Mouse (Mus musculus): ENCODE results near the gene Actrt3. TPM values are rescaled to one million over a fixed set of nuclear protein-coding genes. Genes with fewer than 3 reads are reported as not detected.

The Actrt3 gene
- polyA plus RNA-seq, 2 experiments = 0.10 to 0.11 TPM

DNA sequence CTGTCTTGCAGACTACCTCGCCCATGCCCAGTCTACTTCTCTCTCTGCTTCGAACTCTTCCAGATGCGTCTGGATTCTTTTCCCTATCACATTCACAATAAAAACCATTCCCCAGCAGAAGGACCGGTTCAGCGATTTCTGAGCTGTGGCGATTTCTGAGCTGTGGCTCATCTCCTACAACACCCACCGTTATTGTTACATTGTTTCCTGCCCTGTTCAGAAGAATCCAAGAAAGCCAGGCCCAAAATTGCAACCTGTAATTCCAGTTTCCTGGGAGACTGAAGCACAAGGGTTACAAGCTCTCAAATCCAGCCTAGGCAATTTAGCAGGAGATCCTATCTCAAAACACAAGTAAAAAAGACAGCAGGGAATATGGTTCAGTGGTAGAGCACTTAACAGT is 2.5 kb downstream of the Actrt3 start:
- no peak overlapping the region for H3K4me3 ChIP-seq (replicated peaks; ENCODE audit: low read length)
- H3K9ac ChIP-seq (ENCODE audit: low read depth, low read length, severe bottlenecking) = no peak overlapping the region
- H3K27ac ChIP-seq (replicated peaks; ENCODE audit: low read depth, low read length) = no peak overlapping the region
- no peaks in the 10 kb centered on the region for H3K27me3 ChIP-seq (ENCODE audit: control insufficient read depth, insufficient read depth, low read length)
- H3K4me1 ChIP-seq (ENCODE audit: control insufficient read depth, insufficient read depth, low read length) = peaks cover 13% of the 10 kb centered on the region
- no peaks in the 10 kb centered on the region for H3K9me3 ChIP-seq (ENCODE audit: control insufficient read depth, low read length)
- ATAC-seq (ENCODE audit: low FRiP score, low read depth) (no peak), DNase-seq (ENCODE audit: low spot score) (no peak)
- H3K4me2 ChIP-seq (replicated peaks; ENCODE audit: low read depth, low read length, severe bottlenecking) = no peak overlapping the region
- no peak for TF ChIP-seq POLR2A (IDR thresholded peaks at IDR 0.05; ENCODE audit: borderline replicate concordance, extremely low read depth, insufficient read depth, insufficient read length)
- H3K36me3 ChIP-seq (ENCODE audit: control insufficient read depth, insufficient read depth, low read length) = no peaks in the 10 kb centered on the region
- 73% methylated on average over 7 of the region's 7 CpGs for WGBS

DNA sequence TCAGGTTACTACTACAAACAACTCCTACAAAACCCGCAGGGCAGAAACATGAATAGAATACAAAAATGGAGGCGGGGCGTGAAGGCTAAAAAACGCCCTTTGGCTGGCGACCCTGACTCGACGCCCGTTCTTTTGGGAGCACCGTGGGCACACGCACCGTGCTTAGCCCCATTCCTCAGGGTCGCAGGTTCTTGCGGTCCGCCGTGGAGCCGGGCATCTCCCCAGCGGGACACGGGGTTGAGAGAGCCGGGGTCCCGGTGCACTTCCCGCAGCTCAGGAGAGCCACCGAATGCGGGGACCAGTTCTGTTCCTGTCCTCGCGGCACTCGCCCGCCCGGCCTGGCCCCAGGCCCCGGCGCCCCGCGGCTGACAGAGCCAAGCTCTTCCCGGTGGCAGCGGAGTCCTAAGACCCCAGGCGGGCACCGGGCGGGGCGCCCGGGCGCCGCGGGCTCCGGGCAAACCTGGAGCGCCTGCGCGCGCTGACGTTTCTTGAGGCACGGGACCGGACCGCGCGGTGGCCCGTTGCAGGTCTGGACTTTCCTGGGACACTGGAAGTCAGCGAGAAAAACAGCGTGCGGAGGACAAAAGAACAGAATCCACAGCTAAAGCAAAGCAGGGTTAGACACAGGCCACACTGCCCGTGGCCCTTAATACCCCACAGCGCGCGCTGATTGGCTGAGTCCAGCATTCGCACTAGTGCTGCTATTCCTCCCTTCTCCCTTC is 4.5 kb downstream of the Actrt3 start:
- H3K4me1 ChIP-seq (ENCODE audit: control insufficient read depth, insufficient read depth, low read length) = peaks cover 13% of the 10 kb centered on the region
- TF ChIP-seq POLR2A (IDR thresholded peaks at IDR 0.05; ENCODE audit: borderline replicate concordance, extremely low read depth, insufficient read depth, insufficient read length) = peak; percentile 27; the same call in 1 of the 2 replicates
- peak overlapping the region; percentile 71 for H3K4me2 ChIP-seq (replicated peaks; ENCODE audit: low read depth, low read length, severe bottlenecking)
- H3K27me3 ChIP-seq (ENCODE audit: control insufficient read depth, insufficient read depth, low read length) = no peaks in the 10 kb centered on the region
- peak overlapping the region; percentile 73 for H3K4me3 ChIP-seq (replicated peaks; ENCODE audit: low read length)
- H3K27ac ChIP-seq (replicated peaks; ENCODE audit: low read depth, low read length) = peak overlapping the region; percentile 22
- ATAC-seq (ENCODE audit: low FRiP score, low read depth) (peak; percentile 70), DNase-seq (ENCODE audit: low spot score) (peak; percentile 38)
- peak overlapping the region; percentile 85 for H3K9ac ChIP-seq (ENCODE audit: low read depth, low read length, severe bottlenecking)
- H3K36me3 ChIP-seq (ENCODE audit: control insufficient read depth, insufficient read depth, low read length) = no peaks in the 10 kb centered on the region
- H3K9me3 ChIP-seq (ENCODE audit: control insufficient read depth, low read length) = no peaks in the 10 kb centered on the region
- 1% methylated on average over 61 of the region's 62 CpGs for WGBS

DNA sequence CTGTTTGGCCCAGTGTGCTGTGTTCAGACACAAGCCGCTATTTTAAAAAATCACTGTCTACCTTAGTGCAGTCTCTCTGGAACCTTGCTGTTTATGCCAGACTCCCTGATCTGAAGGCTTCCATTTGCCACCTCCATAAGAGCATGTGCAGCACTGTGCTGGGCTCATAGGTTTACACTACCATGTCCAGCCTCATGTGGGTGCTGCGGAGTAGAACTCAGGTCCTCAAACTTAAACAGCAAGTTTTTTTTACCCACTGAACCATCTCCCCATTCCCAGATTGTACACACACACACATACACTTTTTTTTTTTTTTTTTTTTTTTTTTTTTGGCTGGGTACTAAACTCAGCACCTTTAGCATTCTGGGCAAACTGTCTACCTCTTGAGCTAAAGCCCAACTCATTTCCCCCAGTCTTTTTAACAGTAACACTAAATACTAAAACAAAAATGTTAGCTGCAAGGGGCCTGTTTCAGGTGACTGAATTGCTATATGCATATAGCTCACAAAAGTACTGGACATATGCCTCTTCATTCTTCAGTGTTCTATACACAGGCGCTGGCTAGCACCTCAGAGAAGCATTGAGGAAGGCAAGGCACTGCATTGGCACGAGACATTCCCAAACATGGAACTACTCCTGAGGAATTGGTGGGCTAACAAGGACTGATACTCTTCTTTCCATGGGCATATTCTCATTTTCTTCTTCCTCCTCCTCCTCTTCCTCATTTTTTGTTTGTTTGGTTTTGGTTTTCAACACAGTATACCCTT is 5.8 kb downstream of the Actrt3 start:
- ATAC-seq (ENCODE audit: low FRiP score, low read depth) = no peak
- no peak for TF ChIP-seq POLR2A (IDR thresholded peaks at IDR 0.05; ENCODE audit: borderline replicate concordance, extremely low read depth, insufficient read depth, insufficient read length)
- H3K27ac ChIP-seq (replicated peaks; ENCODE audit: low read depth, low read length) = no peak overlapping the region
- no peaks in the 10 kb centered on the region for H3K36me3 ChIP-seq (ENCODE audit: control insufficient read depth, insufficient read depth, low read length)
- no peaks in the 10 kb centered on the region for H3K9me3 ChIP-seq (ENCODE audit: control insufficient read depth, low read length)
- 69% methylated on average over 4 of the region's 4 CpGs for WGBS
- H3K27me3 ChIP-seq (ENCODE audit: control insufficient read depth, insufficient read depth, low read length) = no peaks in the 10 kb centered on the region
- DNase-seq (ENCODE audit: low spot score) = no peak
- no peak overlapping the region for H3K4me3 ChIP-seq (replicated peaks; ENCODE audit: low read length)
- H3K9ac ChIP-seq (ENCODE audit: low read depth, low read length, severe bottlenecking) = no peak overlapping the region
- peaks cover 6% of the 10 kb centered on the region for H3K4me1 ChIP-seq (ENCODE audit: control insufficient read depth, insufficient read depth, low read length)
- H3K4me2 ChIP-seq (replicated peaks; ENCODE audit: low read depth, low read length, severe bottlenecking) = no peak overlapping the region

DNA sequence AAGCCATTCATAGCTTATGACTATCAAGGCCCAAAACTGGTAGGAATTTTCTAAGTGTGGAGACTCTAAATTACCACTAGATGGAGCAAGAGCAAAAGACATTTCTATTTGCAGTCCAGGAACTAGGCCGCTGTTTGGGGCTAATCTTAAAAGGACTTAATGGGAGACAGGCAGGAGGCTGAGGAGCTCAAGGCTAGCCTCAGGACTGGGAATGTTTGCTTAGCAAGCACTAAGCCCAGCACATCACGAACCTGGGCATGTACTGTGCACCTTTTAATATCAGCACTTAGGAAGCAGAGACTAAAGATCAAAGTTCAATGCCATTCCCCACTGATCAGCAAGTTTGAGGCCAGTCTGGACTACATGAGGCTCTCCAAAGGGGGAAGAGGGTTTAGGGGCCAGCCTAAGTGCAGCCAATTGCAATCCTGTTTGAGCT is 7.3 kb downstream of the Actrt3 start:
- no peaks in the 10 kb centered on the region for H3K36me3 ChIP-seq (ENCODE audit: control insufficient read depth, insufficient read depth, low read length)
- no peak overlapping the region for H3K9ac ChIP-seq (ENCODE audit: low read depth, low read length, severe bottlenecking)
- DNase-seq (ENCODE audit: low spot score) (peak; percentile 83), ATAC-seq (ENCODE audit: low FRiP score, low read depth) (peak; percentile 67; the same call in 1 of the 2 replicates)
- no peak overlapping the region for H3K4me2 ChIP-seq (replicated peaks; ENCODE audit: low read depth, low read length, severe bottlenecking)
- WGBS = 0% methylated on average over 2 of the region's 2 CpGs
- H3K27ac ChIP-seq (replicated peaks; ENCODE audit: low read depth, low read length) = no peak overlapping the region
- peaks cover 6% of the 10 kb centered on the region for H3K4me1 ChIP-seq (ENCODE audit: control insufficient read depth, insufficient read depth, low read length)
- H3K27me3 ChIP-seq (ENCODE audit: control insufficient read depth, insufficient read depth, low read length) = no peaks in the 10 kb centered on the region
- H3K4me3 ChIP-seq (replicated peaks; ENCODE audit: low read length) = no peak overlapping the region
- no peaks in the 10 kb centered on the region for H3K9me3 ChIP-seq (ENCODE audit: control insufficient read depth, low read length)
- no peak for TF ChIP-seq POLR2A (IDR thresholded peaks at IDR 0.05; ENCODE audit: borderline replicate concordance, extremely low read depth, insufficient read depth, insufficient read length)

DNA sequence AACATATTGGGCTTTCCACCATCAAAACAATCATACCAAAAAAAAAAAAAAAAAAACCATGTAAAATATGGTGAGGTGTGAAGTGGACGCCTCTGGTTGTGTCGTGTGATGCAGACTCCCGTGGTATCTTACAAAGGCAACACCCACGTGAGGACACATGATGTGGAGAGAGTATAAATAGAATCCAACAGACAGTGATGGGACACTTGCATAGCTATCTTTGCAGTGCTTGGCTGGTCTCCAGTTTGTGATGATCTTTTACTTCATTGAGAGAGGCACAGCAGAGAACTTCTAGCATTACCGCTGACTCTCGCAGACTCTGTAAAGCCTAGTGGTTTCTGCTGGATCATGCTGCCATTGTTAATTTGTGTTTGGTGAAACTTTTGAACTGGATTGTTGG is 10.9 kb downstream of the Actrt3 start:
- no peak for TF ChIP-seq POLR2A (IDR thresholded peaks at IDR 0.05; ENCODE audit: borderline replicate concordance, extremely low read depth, insufficient read depth, insufficient read length)
- DNase-seq (ENCODE audit: low spot score) = no peak
- H3K4me2 ChIP-seq (replicated peaks; ENCODE audit: low read depth, low read length, severe bottlenecking) = no peak overlapping the region
- H3K4me3 ChIP-seq (replicated peaks; ENCODE audit: low read length) = no peak overlapping the region
- H3K9me3 ChIP-seq (ENCODE audit: control insufficient read depth, low read length) = no peaks in the 10 kb centered on the region
- no peak for ATAC-seq (ENCODE audit: low FRiP score, low read depth)
- peaks cover 3% of the 10 kb centered on the region; the same call in 1 of the 2 replicates for H3K4me1 ChIP-seq (ENCODE audit: control insufficient read depth, insufficient read depth, low read length)
- WGBS = 82% methylated on average over 6 of the region's 6 CpGs
- no peak overlapping the region for H3K27ac ChIP-seq (replicated peaks; ENCODE audit: low read depth, low read length)
- no peaks in the 10 kb centered on the region for H3K36me3 ChIP-seq (ENCODE audit: control insufficient read depth, insufficient read depth, low read length)
- no peak overlapping the region for H3K9ac ChIP-seq (ENCODE audit: low read depth, low read length, severe bottlenecking)
- no peaks in the 10 kb centered on the region for H3K27me3 ChIP-seq (ENCODE audit: control insufficient read depth, insufficient read depth, low read length)
